Mouse (Mus musculus): Measurements from ENCODE around the gene Tnfrsf1a.

- TF ChIP-seq CTCF (IDR thresholded peaks at IDR 0.05; ENCODE audit: low read depth) (no peak), EP300 (optimal IDR thresholded peaks at IDR 0.05) (no peak)
These were observed 3.1 kb upstream of the Tnfrsf1a start for GRCm38 (mm10) chr6:125346029-125346428.

Measured in stomach, postnatal 0 days (tissue).